Mouse (Mus musculus) cortical plate, adult 2 months (tissue): ENCODE measurements around the gene Ccdc137. TPM values are rescaled to one million over a fixed set of nuclear protein-coding genes. Genes with fewer than 3 reads are reported as not detected.

ENCODE experiments used
- H3K27ac ChIP-seq: fragments of 200-500 bp; 2 replicates; pipeline ENCODE4 v1.5.1; 2012; ENCODE audit warnings: low read length, control low read depth, inconsistent platforms; ENCODE audit not compliant: insufficient read depth
- H3K4me1 ChIP-seq: fragments of 200-500 bp; 2 replicates; pipeline ENCODE4 v1.6.1; 2011; ENCODE audit warnings: low read length; ENCODE audit not compliant: control insufficient read depth, insufficient read depth
- H3K4me3 ChIP-seq: fragments of 200-500 bp; 2 replicates; pipeline ENCODE4 v1.5.1; 2011; ENCODE audit warnings: mild to moderate bottlenecking, low read length, control low read depth; ENCODE audit not compliant: insufficient read depth
- CTCF ChIP-seq: fragments of 200-500 bp; IDR thresholded peaks from 2 replicates; pipeline ENCODE4 v1.5.1; 2011; ENCODE audit warnings: mild to moderate bottlenecking, control low read depth, low read length; ENCODE audit not compliant: insufficient read depth; ENCODE audit errors: extremely low read depth
- POLR2A ChIP-seq: fragments of 200-500 bp; IDR thresholded peaks from 2 replicates; pipeline ENCODE4 v1.6.1; 2011; ENCODE audit warnings: mild to moderate bottlenecking, low read length, control low read depth; ENCODE audit not compliant: insufficient read depth; ENCODE audit errors: extremely low read depth
- polyA plus RNA-seq: library from polyadenylated mRNA; depleted of rRNA; stranded (reverse); fragments of >200 nt; gene quantifications from 2 replicates; pipeline ENCODE4 v1.2.3, GENCODE M21; 2012

Ccdc137 gene
- polyA plus RNA-seq, 1 experiment, result 27.6 TPM

- Histone ChIP-seq H3K4me1 (peaks cover 7% of the 10 kb centered on the region), H3K27ac (no peak overlapping the region), H3K4me3 (peak overlapping the region; percentile 92)
- no peak for TF ChIP-seq POLR2A
- no peak for TF ChIP-seq CTCF
Observed at GRCm38 (mm10) chr11:120437857-120438385, 20.0 kb upstream of the Ccdc137 start.

GRCm38 (mm10) chr11:120442344-120442743 lies 15.6 kb upstream of the Ccdc137 start, which contains the start of gene Tspan10:
Gene Tspan10, plus strand, starts transcription at chr11:120442644.
- H3K27ac ChIP-seq, result no peak within 1 kb of the TSS
- TF ChIP-seq POLR2A (no peak), CTCF (no peak)
- no peak within 1 kb of the TSS for H3K4me3 ChIP-seq
- H3K4me1 ChIP-seq, result no peaks in the 10 kb centered on the region

- no peak overlapping the region for H3K27ac ChIP-seq
- no peak for TF ChIP-seq POLR2A
- no peak for TF ChIP-seq CTCF
- no peak overlapping the region for H3K4me3 ChIP-seq
- H3K4me1 ChIP-seq, result no peaks in the 10 kb centered on the region
Observed at GRCm38 (mm10) chr11:120442765-120443280, 15.1 kb upstream of the Ccdc137 start.

- no peak for TF ChIP-seq CTCF
- no peak for TF ChIP-seq POLR2A
- Histone ChIP-seq H3K27ac (no peak overlapping the region), H3K4me1 (no peaks in the 10 kb centered on the region), H3K4me3 (no peak overlapping the region)
Observed at GRCm38 (mm10) chr11:120444106-120444505, 13.8 kb upstream of the Ccdc137 start.

GRCm38 (mm10) chr11:120445475-120445874 lies 12.4 kb upstream of the Ccdc137 start:
- Histone ChIP-seq H3K4me3 (no peak overlapping the region), H3K4me1 (no peaks in the 10 kb centered on the region), H3K27ac (no peak overlapping the region)
- TF ChIP-seq POLR2A, result no peak
- no peak for TF ChIP-seq CTCF

- no peak overlapping the region for H3K4me3 ChIP-seq
- no peaks in the 10 kb centered on the region for H3K4me1 ChIP-seq
- no peak overlapping the region for H3K27ac ChIP-seq
- no peak for TF ChIP-seq POLR2A
- TF ChIP-seq CTCF, result no peak
Observed at GRCm38 (mm10) chr11:120447179-120447578, 10.7 kb upstream of the Ccdc137 start.

- no peak for TF ChIP-seq CTCF
- TF ChIP-seq POLR2A, result no peak
- no peak overlapping the region for H3K27ac ChIP-seq
- H3K4me3 ChIP-seq, result no peak overlapping the region
- H3K4me1 ChIP-seq, result no peaks in the 10 kb centered on the region; the same call in 1 of the 2 replicates
Observed at GRCm38 (mm10) chr11:120452246-120452645, 5.7 kb upstream of the Ccdc137 start.

GRCm38 (mm10) chr11:120453306-120453705 lies 4.6 kb upstream of the Ccdc137 start, which contains the start of gene Pde6g:
Gene Pde6g, minus strand, starts transcription at chr11:120453500.
- Histone ChIP-seq H3K4me1 (no peaks in the 10 kb centered on the region; the same call in 1 of the 2 replicates), H3K27ac (no peak within 1 kb of the TSS), H3K4me3 (no peak within 1 kb of the TSS)
- no peak for TF ChIP-seq CTCF
- TF ChIP-seq POLR2A, result no peak

- Histone ChIP-seq H3K4me1 (peaks cover 1% of the 10 kb centered on the region; the same call in 1 of the 2 replicates), H3K27ac (no peak overlapping the region), H3K4me3 (no peak overlapping the region)
- TF ChIP-seq POLR2A (no peak), CTCF (no peak)
Observed at GRCm38 (mm10) chr11:120454965-120455364, 3.0 kb upstream of the Ccdc137 start.

GRCm38 (mm10) chr11:120455413-120455812 lies 2.5 kb upstream of the Ccdc137 start:
- no peak overlapping the region for H3K27ac ChIP-seq
- no peak overlapping the region for H3K4me3 ChIP-seq
- H3K4me1 ChIP-seq, result peaks cover 1% of the 10 kb centered on the region; the same call in 1 of the 2 replicates
- TF ChIP-seq POLR2A (no peak), CTCF (no peak)

- peaks cover 1% of the 10 kb centered on the region; the same call in 1 of the 2 replicates for H3K4me1 ChIP-seq
- H3K27ac ChIP-seq, result peak overlapping the region; percentile 87
- no peak for TF ChIP-seq CTCF
- no peak for TF ChIP-seq POLR2A
- peak overlapping the region; percentile 98 for H3K4me3 ChIP-seq
Observed at GRCm38 (mm10) chr11:120457370-120457769, 545 bp upstream of the Ccdc137 start.
